Mouse (Mus musculus) 3134 (cell line): ENCODE measurements at regions not wholly inside any gene's neighbourhood (a gene's known extent, or its start where the extent isn't known, plus 50 kb on each side); places are given as distances from the start of the nearest gene placed in this dataset.
"Not testable (repeated sequence)": the region's sequence is repeated elsewhere in the genome, so short reads cannot be mapped to it uniquely, and the experiment has no call there.

Experiments
- DNase-seq: peaks from one replicate; pipeline ENCODE4 v3.0.0-alpha.2; 2011; ENCODE audit warnings: low spot score; ENCODE audit not compliant: insufficient read length; ENCODE audit errors: extremely low read depth

DNA sequence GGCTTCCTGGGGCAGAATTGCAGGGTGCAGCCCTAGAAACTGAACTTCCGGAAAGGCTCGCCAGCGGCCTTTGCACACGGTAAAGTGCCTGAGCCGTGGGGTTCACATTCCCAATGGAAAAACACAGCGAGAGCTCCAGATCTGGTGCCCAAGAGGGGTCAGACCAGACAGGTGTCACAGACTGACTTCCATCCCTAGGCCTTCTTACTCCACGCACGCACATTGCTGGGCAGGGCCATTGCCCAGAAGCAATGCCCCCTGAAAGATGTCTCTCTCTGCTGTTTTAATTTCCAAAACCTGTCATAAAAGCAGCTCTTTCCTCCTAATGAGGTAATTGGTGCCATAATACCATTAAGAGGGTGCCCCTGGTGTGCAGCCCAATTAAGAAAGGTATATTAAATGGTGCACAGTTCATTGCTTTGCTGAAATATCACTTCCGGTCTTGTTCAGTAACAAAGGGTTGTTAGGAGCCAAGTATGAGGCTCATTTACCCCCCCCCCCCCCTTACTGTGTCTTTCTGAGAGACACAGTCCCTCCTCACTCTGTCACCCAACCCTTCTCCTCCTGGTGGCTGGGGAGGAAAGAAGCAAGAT lies 159.9 kb upstream of the Hes1 start:
- no peak for DNase-seq

DNA sequence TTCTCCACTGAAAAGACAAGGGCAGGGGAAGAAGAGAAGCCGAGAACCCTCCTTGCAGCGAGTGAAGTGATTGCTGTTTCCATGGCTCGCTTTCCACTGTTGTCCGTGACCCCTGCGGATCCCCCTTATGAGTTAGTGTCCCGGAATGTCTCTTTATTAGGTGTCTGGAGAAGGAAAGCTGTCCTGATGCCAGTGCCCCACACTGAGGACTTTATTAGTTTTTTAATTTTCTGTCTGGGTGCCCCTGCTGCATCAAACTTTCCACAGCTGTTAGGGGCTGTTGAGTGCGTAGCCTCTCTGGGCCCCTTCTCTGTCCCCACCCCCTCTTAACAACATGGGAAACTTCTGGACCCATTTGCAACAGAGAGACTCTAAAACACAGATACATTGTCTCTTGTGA lies 156.9 kb upstream of the Hes1 start:
- no peak for DNase-seq

DNA sequence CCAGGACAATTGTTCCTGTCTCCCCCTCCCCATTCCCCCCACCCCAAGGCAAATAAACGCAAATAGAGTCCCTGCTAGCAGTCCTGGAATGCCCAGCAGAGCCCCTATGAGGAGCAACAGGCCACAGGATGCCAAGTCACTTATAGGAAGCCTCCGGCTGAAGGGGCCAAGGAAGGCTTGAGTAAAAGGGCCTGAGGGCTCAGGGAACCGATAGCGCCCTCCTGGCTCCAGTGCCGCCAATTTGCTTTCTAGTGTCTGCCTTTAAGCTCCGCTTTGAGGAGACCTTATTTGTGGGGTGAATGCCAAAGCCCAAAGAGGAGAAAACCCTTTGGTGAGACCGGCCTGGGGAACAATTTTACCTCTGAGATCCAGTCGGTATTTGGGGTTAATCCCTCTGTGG lies 156.2 kb upstream of the Hes1 start:
- no peak for DNase-seq

DNA sequence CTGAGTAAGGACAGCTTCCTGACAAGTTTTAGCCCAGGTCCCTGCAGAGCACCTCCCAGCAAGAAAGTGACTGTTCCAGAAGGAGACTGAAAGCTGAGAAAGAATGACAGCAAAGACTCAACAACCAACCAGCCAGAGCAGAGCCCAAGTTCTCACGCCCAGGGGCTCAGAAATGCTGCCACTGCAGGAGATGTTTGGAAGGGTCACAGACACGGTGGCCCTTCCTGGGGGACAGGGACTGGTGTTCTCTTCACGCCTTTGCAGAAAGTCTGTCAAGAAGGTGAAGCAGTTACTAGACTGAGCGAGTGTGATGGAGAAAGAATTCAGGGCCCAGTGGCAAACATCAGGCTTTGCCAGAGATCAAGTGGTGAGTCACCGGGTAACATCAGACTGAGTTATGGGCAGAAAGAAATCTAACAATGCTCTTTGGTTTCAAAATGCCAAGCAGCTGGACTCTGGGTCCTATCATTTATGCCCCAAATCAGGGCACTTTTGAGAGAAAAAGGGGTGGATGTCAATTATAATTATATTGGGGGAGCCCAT lies 154.2 kb upstream of the Hes1 start:
- peak; percentile 72 for DNase-seq

DNA sequence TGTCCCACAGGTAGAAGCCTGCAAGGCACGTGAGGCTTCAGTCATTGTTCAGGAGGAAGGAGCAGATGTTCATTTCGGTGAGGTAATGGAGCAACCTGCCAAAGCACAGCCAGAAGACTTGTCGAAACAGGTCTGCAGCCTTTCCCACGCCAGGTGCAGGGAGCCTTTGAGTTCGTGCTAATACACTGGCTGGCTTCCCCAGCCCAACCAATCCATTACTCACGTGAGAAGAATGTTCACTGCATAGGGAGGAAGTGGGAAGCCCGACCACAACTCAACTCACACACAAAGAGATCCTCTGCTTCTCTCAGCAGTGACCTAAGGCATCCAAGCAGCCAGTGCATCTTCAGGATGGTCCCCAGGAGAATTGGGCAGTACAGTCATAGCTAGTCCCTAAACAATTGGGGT lies 153.0 kb upstream of the Hes1 start:
- peak; percentile 88 for DNase-seq

DNA sequence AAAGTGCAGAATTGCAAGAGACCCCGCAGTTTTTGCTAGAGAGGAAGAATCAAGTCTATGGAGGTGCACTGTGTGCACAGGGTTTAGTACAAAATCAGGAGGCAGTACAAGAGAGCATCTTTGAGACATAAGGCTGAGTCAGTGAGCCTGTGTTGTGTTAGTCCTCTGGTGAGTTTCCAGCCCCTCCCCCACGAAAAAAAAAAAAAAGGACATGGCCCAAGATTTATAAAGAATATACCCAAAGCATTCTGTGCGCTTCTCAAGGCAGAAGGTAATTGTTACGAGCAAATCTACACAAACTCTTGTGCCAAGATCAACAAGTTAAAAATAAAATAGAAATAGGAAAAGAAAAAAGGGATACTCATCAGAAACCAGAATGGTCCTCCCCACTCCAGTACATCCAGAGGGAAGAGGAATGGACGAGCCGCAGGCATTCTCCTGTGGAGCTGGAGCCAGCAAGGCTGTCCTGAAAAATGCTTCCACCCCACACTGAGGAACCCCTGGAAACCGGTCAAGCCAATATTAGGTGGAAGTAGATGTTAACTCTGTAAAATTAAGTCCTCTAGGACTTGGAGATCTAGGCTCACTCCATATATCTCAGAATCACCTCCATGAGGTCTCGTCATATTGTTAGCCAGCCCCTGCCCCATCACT lies 150.7 kb upstream of the Hes1 start:
- DNase-seq = no peak

DNA sequence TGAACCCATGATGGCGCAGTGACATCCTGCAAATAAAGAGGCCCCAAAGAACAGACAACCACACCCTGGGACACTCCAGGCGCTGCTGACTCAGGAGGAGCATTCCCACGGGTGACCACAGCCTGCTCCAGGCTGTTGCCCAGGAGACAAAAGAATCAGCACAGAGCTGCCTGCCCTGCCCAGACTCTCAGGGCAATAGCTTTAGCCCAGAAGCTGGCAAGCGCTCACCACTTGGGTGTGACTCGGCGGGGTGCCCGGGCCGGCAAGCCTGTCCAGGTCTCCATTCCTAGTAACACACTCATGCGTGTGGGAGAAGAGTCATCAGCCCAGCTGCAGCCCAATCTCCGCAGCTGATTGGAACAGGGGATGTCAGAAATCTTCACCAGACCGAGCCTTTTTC lies 148.8 kb upstream of the Hes1 start:
- peak; percentile 100 for DNase-seq

DNA sequence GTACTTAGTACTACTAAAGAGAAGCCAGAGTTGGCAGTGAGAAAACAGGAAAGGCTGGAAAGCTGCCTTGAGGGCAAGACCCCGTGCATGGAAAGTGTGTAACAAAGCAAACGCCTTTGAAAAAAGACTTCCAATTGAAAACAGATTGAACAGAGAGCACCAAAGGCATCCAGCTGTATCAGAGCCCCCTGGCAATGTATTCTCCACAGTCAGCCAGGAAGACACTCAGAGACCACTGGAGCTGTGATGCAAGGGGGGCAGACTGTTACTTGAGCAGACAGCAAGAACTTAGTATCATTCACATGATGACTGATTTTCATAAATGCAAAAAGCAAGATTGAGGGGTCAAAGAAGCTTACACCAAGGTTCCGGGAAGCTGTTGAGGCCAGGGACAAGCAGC lies 146.2 kb upstream of the Hes1 start:
- DNase-seq = no peak

DNA sequence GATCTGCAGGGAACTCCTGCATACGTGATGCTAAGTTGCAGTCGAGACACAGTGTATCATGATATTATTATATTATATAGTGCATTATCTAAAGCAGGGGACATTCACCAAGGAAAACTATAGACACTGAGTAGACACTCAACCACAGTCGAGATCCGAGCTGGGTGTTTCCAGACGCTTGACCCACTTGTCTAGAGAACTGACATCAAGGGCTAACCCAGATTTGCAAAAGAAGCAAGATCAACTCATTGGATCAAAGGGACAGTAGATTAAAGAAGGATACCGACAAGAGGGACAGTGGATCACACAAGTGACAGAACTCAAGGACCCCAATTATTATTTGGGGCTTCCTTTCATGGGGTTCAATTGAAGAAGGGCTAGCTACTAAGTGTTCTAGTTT lies 145.8 kb upstream of the Hes1 start:
- DNase-seq = no peak

DNA sequence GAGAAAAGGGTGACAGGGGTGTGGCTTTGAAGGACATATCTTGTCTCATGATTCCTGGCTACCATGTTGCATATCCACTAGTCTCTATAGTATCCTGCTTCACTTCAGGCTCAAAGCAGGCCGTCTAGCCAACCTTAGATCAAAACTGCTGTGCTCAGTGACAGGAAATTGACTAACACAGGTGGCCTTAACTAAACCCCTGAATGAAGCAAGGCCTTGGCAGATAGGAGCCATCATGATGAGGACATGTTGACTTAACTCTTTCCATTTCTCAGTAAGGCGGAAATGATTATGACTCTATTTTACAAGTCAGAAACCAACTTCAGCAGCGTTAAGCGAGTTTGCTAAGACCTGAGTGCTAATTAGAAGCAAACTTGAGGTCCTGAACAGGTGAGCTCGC lies 143.2 kb upstream of the Hes1 start:
- no peak for DNase-seq

DNA sequence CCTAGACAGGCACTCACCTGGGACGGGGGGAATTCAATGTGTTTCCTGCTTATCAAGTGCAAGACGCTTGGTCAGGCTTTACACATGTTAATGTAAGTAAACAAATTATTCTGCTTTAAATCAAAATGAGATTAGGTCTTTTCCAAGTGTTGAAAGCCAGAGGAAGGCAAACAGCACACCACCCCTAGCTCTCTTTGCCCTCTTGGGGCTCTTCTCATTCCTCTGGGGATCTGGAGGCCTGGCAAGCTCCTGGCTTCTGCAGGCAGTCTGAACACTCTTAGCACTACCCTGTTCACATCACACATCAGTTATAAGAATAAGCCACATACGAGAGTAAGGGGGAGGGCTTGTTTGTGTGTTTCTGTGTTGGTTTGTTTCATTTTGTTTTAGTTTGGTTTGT lies 142.8 kb upstream of the Hes1 start:
- DNase-seq = no peak

DNA sequence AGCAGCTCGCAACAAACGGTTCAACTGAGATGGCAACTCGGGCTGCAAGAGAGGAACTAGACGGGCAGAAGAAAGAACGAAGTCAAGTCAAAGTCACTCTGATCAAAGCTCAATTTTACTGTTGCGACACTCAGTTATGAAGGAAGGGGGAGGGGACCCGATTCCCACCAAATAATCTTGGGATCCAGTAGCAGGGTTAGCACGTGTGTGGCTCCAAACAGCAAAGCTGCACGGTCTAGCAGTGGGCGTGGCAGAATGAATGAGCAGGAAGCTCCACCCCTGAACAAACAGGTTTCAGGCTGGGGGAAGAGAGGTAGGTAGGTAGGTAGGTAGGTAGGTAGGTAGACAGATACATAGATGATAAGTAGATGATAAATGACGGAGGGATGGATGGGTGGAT lies 136.9 kb upstream of the Hes1 start:
- DNase-seq = not testable (repeated sequence)

DNA sequence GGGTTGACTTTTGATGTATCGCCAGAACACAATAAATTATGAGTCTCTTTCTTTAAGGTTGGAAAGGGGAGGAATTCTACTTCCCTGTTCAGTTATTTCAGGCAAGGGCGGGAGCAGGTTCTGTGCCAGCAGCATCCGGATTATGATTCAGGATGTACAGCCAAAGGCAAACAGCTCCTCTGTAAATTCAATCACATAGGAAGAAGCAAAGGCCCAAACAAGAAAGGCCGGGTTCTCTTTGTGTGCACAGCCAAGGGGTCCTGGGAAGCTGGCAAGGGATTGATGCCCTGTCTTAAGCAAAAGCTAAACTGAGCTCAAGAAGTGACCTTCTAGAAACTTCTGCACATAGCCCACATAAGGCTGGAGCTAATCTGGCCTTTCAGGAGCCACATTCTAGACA lies 135.9 kb upstream of the Hes1 start:
- DNase-seq = no peak

DNA sequence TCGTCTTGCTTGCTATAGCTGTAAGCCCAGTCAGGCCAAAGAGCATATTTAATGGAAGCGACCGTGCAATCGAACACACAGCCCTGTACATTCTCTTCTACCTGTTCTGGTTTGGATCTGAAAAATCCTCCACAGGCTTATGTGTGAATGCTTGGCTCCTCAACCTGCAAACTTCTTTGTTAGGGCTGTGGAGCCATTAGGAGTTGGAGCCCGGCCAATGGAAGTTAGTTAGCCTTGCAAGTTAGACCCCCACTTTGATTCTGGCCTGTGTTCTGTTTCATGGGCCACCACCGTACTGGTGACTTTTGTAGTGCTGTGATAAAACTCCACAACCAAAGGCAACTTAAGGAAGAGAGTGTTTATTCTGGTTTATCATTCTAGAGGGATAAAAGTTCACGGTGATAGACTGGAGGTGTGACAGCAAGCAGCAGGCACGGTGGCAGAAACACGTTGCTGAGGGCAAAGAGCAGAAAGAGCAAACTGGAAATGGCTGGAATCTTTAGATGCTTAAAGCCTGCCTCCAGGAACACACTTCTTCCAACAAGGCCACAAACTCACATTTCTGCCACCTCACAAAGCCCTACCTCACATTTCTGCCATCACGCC lies 132.3 kb upstream of the Hes1 start:
- DNase-seq = no peak

DNA sequence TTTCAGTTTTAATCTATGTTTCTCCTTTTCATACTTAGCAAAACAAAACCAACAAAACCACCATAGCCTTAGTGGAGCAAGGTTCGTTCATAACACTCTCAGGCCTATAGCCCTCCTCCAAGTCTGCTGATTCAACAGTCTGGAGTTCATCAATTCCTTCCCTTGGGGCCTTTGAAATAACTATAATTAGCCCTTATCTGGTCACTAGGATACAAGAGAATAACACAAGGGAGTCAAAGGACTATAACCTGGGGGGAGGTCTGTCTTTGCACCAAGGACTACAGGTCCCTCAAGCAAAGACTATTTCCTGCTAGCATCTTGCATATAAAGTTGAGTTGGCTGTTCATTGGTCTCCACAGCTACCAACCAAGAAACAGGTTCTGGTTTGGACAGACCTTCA lies 129.5 kb upstream of the Hes1 start:
- no peak for DNase-seq

DNA sequence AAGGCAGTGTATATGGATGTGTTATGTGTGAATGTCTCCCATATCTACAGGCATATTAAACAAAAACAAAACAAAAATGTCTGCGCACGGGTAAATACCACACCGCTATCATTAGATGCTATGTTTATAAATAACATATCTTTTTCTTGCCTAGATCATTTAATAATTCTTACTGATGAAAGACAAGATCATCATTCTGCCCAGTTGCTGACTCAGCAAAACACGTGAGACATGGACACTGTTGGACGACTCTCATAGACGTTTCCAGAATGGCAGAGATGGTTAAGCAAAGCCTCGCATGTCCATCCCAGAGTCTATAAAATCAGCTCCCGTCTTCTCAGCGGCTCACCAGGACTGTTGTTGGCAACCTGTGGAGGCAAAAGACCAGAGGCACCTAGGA lies 125.5 kb upstream of the Hes1 start:
- DNase-seq = no peak

DNA sequence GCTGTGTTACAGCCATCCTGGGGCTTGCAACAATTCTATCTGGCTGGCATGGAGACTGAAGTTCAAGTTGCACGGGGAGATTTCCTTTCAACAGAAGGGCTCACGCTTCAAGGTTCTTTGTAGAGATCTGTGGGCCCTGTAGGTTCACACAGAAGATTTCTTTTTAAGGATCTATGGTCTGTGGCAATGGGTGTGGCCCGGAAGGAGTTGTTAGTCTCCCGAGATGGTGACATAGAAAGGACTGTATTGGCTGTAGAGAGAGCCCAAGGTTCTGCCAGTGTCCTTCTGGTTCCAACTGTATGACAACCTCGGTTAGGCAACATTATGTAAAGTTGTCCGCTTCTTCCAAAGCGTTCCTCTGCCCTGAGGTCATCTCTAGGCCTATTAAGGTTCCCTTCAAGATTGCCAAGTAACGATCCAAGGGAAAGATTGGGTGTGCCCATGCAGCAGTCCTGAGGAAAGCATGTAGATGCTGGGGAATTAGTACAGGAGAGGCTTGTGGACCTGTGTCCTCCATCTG lies 124.8 kb upstream of the Hes1 start:
- no peak for DNase-seq

DNA sequence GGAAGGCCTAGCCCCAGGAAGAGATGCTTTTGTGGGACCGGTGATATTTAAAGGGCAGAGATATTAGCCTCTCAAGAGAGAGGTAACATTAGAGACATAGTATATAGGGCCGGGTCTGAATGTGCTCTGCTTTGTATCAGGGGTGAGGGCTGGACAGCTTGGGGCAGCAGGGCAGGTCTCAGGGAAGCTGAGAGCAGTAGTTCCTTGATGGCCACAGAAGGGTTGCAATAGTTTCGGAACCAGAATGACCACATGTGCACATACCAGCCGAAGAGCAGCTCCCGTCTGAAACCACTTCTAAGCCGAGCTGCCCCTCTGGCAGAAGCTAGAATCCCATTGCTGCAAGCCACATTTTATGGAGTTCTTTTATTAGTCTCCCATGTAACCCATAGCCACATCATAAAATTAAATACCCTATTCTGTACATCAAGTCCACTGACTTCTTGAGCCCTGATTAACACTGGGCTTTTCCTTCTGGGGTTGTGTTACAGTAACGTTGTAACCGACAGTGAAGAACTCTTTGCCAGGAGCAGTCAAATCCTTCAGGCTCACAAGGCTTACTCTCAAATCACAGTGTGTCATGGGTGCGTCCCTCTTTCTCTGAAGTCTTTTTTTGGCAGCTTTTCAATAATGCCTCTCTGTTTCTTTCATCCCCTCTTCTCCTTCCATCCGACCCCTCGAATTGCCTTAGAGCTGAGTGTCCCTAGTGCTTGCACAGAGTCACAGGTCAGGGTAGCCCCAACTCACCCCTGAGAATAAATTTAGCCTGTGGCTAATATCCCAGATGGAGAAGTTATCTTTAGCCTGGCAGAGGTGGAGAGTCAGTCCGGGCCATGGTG lies 124.1 kb upstream of the Hes1 start:
- DNase-seq = no peak

DNA sequence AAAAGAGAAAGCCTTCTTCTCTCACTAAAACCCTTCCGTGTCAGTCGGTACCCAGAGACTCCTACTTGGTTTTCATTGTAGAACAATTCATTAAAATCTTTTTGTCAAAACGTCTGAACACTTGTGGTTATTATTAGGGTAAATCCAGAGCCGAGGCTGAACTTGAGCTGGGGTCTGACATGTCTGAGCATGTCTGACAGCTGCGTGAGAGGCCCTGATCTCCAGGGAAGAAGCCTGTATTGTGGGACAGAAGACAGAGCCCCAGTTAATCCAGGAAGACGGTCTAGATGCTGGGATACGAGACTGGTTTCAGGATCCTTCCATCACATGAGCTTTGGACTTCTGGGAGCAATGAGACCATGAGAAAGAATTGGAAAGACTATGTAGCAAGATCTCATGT lies 122.1 kb upstream of the Hes1 start:
- no peak for DNase-seq

DNA sequence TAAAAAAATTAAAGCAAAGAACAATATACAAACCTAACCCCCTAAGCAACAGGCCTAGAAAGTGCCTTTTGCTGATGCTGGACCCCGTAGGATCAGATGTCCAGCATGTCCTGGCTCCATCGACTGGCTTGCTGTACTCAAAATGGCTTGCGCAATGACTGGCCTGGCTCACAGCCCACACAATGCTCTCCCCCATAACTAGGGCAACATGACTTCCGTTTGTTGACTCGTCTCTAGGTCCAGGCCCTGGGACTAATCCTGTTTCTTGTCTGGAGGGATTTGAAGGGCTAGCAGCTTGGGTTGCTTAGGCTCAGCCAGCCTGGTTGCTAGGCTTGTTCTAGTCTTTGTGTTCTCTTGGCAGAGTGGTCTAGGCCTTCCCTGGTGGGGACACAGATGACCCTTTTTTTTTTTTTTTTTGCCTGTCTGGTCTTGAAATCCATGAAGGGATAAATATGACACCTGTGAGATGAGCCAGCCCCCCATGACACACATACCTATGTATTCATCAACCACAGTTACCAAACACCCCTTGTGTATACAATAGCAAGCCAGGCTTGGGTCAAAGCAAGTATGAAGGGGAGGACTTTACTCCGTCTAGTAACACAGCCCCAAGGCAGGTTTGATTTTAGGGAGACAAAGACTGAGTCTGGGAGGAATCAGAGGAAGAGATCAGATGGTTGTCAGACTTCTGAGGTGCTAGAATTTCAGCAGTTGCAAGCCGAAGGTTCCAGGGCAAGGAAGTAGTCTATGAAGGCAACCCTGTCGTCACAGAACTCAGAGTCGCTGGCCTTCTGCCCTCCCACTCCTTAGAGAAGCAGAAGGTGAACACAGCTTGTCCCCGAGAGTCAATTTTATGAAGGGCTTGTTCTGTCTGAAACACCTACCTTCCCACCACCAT lies 120.0 kb upstream of the Hes1 start:
- DNase-seq = peak; percentile 43
